Mouse (Mus musculus) forebrain, embryonic 11.5 days (tissue): Measurements from ENCODE around the gene Scaf11. TPM values are rescaled to one million over a fixed set of nuclear protein-coding genes. Genes with fewer than 3 reads are reported as not detected.

Source experiments
- ATAC-seq: fragments of 200-750 bp; cut with Nextera tagmentation; replicated peaks from 2 replicates; pipeline ENCODE4 v1.8.0; 2017; ENCODE audit warnings: moderate TSS enrichment; ENCODE audit not compliant: low FRiP score
- DNase-seq: peaks from one replicate; pipeline ENCODE4 v3.0.0-alpha.2; 2017; ENCODE audit warnings: low spot score
- H3K27ac ChIP-seq: fragments of 300-500 bp; sonication (generic); 2 replicates; pipeline ENCODE4 v1.5.1; 2014; ENCODE audit warnings: low read depth, low read length
- H3K27me3 ChIP-seq: fragments of 300-500 bp; sonication (generic); 2 replicates; pipeline ENCODE4 v1.6.1; 2014; ENCODE audit warnings: mild to moderate bottlenecking, low read length, mixed read lengths; ENCODE audit not compliant: control insufficient read depth, insufficient read depth
- H3K36me3 ChIP-seq: fragments of 300-500 bp; sonication (generic); 2 replicates; pipeline ENCODE4 v1.6.1; 2014; ENCODE audit warnings: mild to moderate bottlenecking, low read length, moderate library complexity, mixed read lengths; ENCODE audit not compliant: control insufficient read depth, insufficient read depth
- H3K4me1 ChIP-seq: fragments of 300-500 bp; sonication (generic); replicated peaks from 2 replicates; pipeline ENCODE4 v1.6.1; 2014; ENCODE audit warnings: low read length, mixed read lengths; ENCODE audit not compliant: control insufficient read depth, insufficient read depth
- H3K4me2 ChIP-seq: fragments of 300-500 bp; sonication (generic); 2 replicates; pipeline ENCODE4 v1.6.1; 2014; ENCODE audit warnings: low read depth, mild to moderate bottlenecking, low read length, moderate library complexity, mixed read lengths; ENCODE audit not compliant: severe bottlenecking
- H3K4me3 ChIP-seq: fragments of 300-500 bp; sonication (generic); 2 replicates; pipeline ENCODE4 v1.5.1; 2014; ENCODE audit warnings: low read depth, low read length
- H3K9ac ChIP-seq: fragments of 300-500 bp; sonication (generic); 2 replicates; pipeline ENCODE4 v1.6.1; 2014; ENCODE audit warnings: low read length
- H3K9me3 ChIP-seq: fragments of 300-500 bp; sonication (generic); 2 replicates; pipeline ENCODE4 v1.6.1; 2016; ENCODE audit warnings: low read length, mixed read lengths; ENCODE audit not compliant: control insufficient read depth
- WGBS: fragments of 180-500 bp; shearing (Covaris S2); extraction: QIAGEN DNeasy Blood & Tissue Kit; methylation state at CpG from one replicate; pipeline ENCODE4 v1.1.7; 2014; 5-methylcytosine and 5-hydroxymethylcytosine counted together
- polyA plus RNA-seq: library from polyadenylated mRNA; unstranded; fragments of >200 nt; fragmentation: Nextera tagmentation; extraction: Ambion mirVana; gene quantifications from 2 replicates; pipeline ENCODE4 v1.2.1, GENCODE M21; 2014

Gene Scaf11
- polyA plus RNA-seq, 1 experiment from 2014 or later = 113 TPM

DNA sequence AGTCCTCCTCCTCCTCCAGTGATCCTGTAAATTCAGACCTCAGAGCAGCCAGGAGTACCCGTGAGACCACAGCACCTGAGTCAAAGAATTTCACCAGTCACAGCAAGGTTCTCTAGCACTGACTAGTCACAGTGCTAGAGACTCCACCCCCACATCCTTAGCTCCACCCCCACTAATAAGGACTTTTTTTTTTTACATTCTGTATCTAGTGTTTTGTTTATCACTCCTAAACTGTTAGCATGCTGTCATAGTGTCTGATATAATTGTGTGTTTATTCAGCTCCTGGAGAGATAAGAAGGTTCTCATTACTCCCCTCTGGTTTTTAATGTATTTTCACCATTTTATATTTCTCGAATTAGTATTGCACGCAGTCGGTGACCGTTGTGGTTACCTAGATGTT lies 29.5 kb upstream of the Scaf11 start:
- DNase-seq (no peak), ATAC-seq (no peak)
- no peaks in the 10 kb centered on the region for H3K36me3 ChIP-seq

DNA sequence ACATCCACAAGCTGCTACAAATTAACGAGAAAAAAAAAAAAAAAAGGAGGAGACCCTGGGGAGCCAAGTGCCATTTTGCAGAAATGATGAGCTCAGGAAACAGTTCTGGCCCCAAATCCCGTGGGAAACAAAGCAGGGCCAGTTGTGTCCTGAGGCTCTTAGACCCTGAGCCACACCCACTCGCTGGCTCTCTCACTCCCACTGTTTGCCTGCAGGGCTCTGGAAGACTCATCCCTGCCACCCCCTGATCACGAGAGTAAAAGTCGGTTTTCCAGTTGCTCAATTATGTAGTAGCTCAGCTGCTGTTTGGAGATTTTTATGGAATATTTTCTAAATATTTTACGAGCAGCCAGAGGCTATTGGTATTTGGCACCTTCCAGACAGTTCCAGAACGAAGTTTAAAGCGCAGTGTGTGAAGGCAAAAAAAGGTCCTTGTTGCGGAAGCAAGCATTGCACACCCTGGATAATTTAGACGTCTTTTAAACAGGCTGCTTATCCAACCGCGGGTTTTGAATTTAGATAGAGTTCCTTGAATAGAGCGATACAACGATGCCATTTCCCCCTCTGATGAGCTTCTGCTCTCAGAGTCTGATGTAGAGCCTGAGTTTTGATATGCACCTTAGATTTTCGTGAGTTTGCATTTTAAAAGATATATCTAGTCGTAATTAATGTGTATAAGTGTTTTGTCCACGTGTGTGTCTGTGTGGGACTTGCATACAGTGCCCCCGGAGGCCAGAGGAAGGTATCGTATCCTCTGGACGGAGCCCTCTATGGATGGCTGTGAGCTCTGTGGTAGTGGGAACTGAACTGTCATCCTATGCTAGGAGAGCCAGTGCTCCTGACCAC lies 28.5 kb upstream of the Scaf11 start:
- DNase-seq = peak; percentile 65
- H3K4me3 ChIP-seq = no peak overlapping the region
- H3K4me2 ChIP-seq = peak overlapping the region; percentile 28; the same call in 1 of the 2 replicates

More for the DNA sequence above, 29.5 kb upstream of the Scaf11 start:
- Histone ChIP-seq H3K9ac (no peak overlapping the region), H3K27me3 (no peaks in the 10 kb centered on the region), H3K27ac (no peak overlapping the region), H3K9me3 (no peaks in the 10 kb centered on the region), H3K4me1 (no peaks in the 10 kb centered on the region), H3K4me2 (no peak overlapping the region), H3K4me3 (no peak overlapping the region)
- 84% methylated on average over 5 of the region's 5 CpGs for WGBS

DNA sequence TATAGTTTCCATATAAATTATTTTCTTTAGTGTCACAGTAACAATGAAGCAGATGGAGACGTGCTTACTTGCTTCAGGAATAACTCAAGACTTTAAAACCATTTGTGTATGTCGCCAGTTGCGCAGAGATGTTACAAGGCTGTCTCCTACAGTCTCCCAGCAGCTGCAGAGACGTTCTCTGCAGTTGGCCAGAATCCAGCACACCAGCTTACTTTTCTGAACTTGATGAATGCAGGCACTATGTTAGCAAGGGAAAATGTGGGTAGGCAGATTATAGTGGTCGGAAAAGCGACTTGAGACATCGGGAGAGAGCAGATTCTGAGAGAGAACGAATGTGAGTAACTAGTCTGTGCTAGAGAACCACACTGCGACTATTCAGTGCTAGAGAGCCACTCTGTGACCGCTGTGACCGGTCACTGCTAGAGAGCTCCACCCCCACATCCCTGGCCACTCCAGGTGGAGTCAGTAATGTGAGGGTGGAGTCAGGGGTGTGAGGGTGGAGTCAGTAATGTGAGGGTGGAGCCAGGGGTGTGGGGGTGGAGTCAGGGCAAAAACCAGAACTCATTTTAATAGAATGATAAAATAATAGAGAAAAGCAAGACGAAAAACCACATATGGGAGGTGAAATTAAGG lies 26.5 kb upstream of the Scaf11 start:
- H3K36me3 ChIP-seq = no peaks in the 10 kb centered on the region
- H3K4me1 ChIP-seq = no peaks in the 10 kb centered on the region
- ATAC-seq (no peak), DNase-seq (no peak)
- H3K4me2 ChIP-seq = no peak overlapping the region
- H3K9ac ChIP-seq = no peak overlapping the region
- no peaks in the 10 kb centered on the region for H3K9me3 ChIP-seq
- 66% methylated on average over 12 of the region's 12 CpGs for WGBS
- no peaks in the 10 kb centered on the region for H3K27me3 ChIP-seq
- H3K4me3 ChIP-seq = no peak overlapping the region
- no peak overlapping the region for H3K27ac ChIP-seq

More for the DNA sequence above, 28.5 kb upstream of the Scaf11 start:
- H3K27me3 ChIP-seq = no peaks in the 10 kb centered on the region
- H3K4me1 ChIP-seq = no peaks in the 10 kb centered on the region
- no peaks in the 10 kb centered on the region for H3K36me3 ChIP-seq
- 29% methylated on average over 20 of the region's 20 CpGs for WGBS
- H3K27ac ChIP-seq = no peak overlapping the region
- ATAC-seq = peak; percentile 46; the same call in 1 of the 2 replicates
- H3K9ac ChIP-seq = no peak overlapping the region
- no peaks in the 10 kb centered on the region for H3K9me3 ChIP-seq

DNA sequence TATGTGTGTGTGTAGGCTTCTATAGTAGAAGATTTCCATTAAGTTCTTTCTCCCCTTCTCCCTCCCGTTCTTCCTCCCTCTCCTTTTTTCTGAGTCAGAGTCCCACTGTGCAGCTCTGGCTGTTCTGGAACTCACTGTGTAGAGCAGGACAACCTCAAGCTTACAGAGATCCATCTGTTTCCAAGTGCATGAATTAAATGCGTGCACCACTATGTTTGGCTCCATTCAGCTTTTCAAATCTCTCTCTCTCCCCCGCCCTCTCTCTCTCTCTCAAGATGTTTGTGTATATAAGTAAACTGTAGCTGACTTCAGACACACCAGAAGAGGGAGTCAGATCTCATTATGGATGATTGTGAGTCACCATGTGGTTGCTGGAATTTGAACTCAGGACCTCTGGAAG lies 20.2 kb upstream of the Scaf11 start:
- no peak overlapping the region for H3K4me2 ChIP-seq
- H3K27me3 ChIP-seq = no peaks in the 10 kb centered on the region
- ATAC-seq (no peak), DNase-seq (no peak)
- no peak overlapping the region for H3K4me3 ChIP-seq
- H3K27ac ChIP-seq = no peak overlapping the region
- no peaks in the 10 kb centered on the region for H3K4me1 ChIP-seq
- 85% methylated on average over 2 of the region's 3 CpGs for WGBS
- no peak overlapping the region for H3K9ac ChIP-seq
- H3K36me3 ChIP-seq = no peaks in the 10 kb centered on the region
- H3K9me3 ChIP-seq = no peaks in the 10 kb centered on the region

DNA sequence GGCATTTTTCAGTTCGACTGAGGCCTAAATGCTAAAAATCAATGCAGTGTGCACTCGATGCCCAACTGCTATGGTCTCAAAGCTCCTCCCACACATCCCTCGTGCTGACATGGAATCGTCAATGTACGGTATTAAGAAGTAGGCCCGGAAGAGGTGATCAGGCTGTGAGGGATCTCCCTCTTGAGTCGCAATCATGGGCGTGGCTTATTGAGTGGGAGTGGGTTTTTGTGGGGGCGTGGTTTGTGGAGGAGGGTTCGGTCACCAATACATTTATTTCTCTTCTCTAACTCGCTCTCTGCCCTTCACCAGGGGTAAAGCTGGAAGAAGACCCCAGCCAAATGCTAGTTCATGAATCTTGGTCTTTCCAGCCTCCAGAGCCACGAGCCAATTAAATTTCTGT lies 17.4 kb upstream of the Scaf11 start:
- Histone ChIP-seq H3K9me3 (no peaks in the 10 kb centered on the region), H3K9ac (no peak overlapping the region), H3K27ac (no peak overlapping the region), H3K4me2 (no peak overlapping the region), H3K4me3 (no peak overlapping the region), H3K36me3 (no peaks in the 10 kb centered on the region), H3K4me1 (no peaks in the 10 kb centered on the region), H3K27me3 (no peaks in the 10 kb centered on the region)
- DNase-seq (no peak), ATAC-seq (no peak)
- 91% methylated on average over 12 of the region's 12 CpGs for WGBS

DNA sequence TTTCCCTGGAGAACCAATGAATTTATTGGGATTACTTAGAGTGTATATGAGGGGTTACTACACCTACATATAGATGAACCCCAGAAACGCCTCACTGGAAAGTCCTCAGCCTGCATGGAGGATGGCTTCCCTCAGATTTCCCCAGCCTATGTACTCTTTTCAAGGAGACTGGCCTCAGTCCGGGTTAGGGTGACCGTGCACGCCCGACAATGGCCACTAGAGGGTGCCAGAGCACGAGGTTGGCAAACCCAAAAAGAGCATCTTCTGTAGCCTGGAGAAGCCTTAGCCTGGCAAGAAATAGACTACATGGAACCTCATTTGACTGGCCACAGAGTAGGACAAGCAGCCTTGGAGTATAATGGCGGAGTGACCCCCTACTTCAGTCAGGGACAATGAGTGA lies 15.7 kb upstream of the Scaf11 start:
- Histone ChIP-seq H3K4me2 (no peak overlapping the region), H3K27me3 (no peaks in the 10 kb centered on the region), H3K9me3 (no peaks in the 10 kb centered on the region), H3K4me3 (no peak overlapping the region), H3K36me3 (no peaks in the 10 kb centered on the region), H3K4me1 (no peaks in the 10 kb centered on the region), H3K9ac (no peak overlapping the region), H3K27ac (no peak overlapping the region)
- peak; percentile 92 for DNase-seq
- 0 out of 2 replicates have a peak, but pooled peaks have one; percentile 30 for ATAC-seq
- WGBS = 9% methylated on average over 7 of the region's 7 CpGs

DNA sequence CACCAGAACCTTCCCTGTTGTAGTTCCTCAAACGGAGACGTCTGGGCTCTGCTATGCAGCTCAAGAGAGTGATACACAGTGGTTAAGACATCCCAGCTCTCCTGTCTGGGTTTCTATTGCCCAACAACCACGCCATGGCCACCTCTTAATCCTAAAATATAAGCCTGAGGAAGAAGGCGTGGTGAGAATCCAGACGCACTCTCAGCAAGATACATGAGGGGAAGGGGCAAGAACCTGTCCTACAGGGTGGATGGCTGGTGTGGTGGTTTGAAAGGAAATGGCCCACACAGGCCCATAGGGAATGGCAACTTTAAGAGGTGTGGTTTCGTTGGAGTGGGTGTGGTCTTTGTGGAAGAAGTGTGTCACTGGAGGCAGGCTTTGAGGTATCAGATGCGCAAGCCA lies 14.9 kb upstream of the Scaf11 start:
- 88% methylated on average over 7 of the region's 7 CpGs for WGBS
- ATAC-seq (no peak), DNase-seq (no peak)
- H3K4me3 ChIP-seq = no peak overlapping the region
- no peaks in the 10 kb centered on the region for H3K9me3 ChIP-seq
- no peak overlapping the region for H3K27ac ChIP-seq
- H3K36me3 ChIP-seq = no peaks in the 10 kb centered on the region
- H3K27me3 ChIP-seq = no peaks in the 10 kb centered on the region
- H3K4me1 ChIP-seq = no peaks in the 10 kb centered on the region
- H3K9ac ChIP-seq = no peak overlapping the region
- H3K4me2 ChIP-seq = no peak overlapping the region

DNA sequence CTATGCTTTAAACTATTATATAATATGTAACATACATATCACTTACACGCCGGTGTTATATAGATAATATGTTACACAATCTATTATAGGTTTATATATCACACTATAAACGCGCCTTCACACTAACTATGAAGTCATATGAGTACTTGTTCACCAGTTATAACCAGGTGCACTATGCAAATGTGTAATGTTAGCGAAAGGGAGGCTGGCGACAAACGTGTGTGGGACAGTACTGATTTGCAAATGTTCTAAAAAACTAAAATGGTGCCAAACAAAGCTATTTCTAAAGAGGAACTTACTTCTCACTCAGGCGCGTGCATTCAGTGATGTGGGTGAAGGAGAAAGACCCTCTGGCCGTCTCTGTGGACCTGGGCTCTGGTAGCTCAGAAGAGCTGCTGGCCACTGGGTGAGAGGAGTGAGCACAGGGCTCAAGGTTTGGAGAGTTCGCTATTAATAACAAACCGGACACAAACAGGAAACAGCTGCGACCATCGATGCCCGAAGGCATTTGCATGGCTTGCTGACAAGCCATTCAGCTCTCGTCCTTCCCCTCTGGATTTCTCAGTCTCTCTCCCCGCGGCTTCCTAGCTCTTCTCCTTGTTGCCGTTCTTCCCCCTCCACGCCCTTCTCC lies 13.8 kb upstream of the Scaf11 start:
- no peaks in the 10 kb centered on the region for H3K27me3 ChIP-seq
- 85% methylated on average over 20 of the region's 20 CpGs for WGBS
- DNase-seq = no peak
- H3K4me2 ChIP-seq = no peak overlapping the region
- ATAC-seq = no peak
- H3K4me1 ChIP-seq = no peaks in the 10 kb centered on the region
- H3K9me3 ChIP-seq = no peaks in the 10 kb centered on the region
- no peak overlapping the region for H3K9ac ChIP-seq
- no peak overlapping the region for H3K4me3 ChIP-seq
- no peaks in the 10 kb centered on the region for H3K36me3 ChIP-seq
- H3K27ac ChIP-seq = no peak overlapping the region
